Comparison of ENCODE assay signal across 9 mouse cellular contexts in genomic region chr11:98265039-98265438, GRCm38 (mm10).
DNase-seq lines count a peak whose midpoint lies in the region; ATAC-seq and TF ChIP-seq lines count a peak whose summit lies in the region.
"Had no signal": no experiment of that assay in that cellular context is flagged by ENCODE, and none has a peak within 500 bp of the region (broad histone marks: within the 10 kb centered on the region; RNA-seq: fewer than 3 reads in every experiment).

No protein-coding gene starts in this region.

- H3K36me3 ChIP-seq in small intestine, adult 2 months (ENCODE audit: control insufficient read depth, insufficient read depth, low read length) = peaks cover 38% of the 10 kb centered on the region

- H3K4me3 ChIP-seq in bone marrow macrophage, adult 2 months (ENCODE audit: insufficient read depth, low read length) = no peak overlapping the region
- H3K4me3 ChIP-seq in layer of hippocampus, adult 2 months = no peak overlapping the region
- H3K4me3 ChIP-seq in small intestine, adult 2 months (ENCODE audit: low read depth, low read length) = no peak overlapping the region
- H3K4me3 ChIP-seq: midbrain, embryonic 12.5 days had no signal

- no peaks in the 10 kb centered on the region for H3K4me1 ChIP-seq in bone marrow macrophage, adult 2 months (ENCODE audit: control insufficient read depth, insufficient read depth, low read length)
- no peaks in the 10 kb centered on the region for H3K4me1 ChIP-seq in small intestine, adult 2 months (ENCODE audit: control insufficient read depth, insufficient read depth, insufficient read length, low read length)
- H3K4me1 ChIP-seq: midbrain, embryonic 12.5 days had no signal

- H3K27me3 ChIP-seq in small intestine, adult 2 months (ENCODE audit: control insufficient read depth, insufficient read depth, low read length) = no peaks in the 10 kb centered on the region
- H3K27me3 ChIP-seq: midbrain, embryonic 12.5 days had no signal

- H3K27ac ChIP-seq in bone marrow macrophage, adult 2 months (ENCODE audit: insufficient read depth, low read depth, low read length) = no peak overlapping the region
- peak overlapping the region; percentile 74 for H3K27ac ChIP-seq in layer of hippocampus, adult 2 months
- no peak overlapping the region for H3K27ac ChIP-seq in small intestine, adult 2 months (ENCODE audit: insufficient read depth, low read depth, low read length)
- H3K27ac ChIP-seq: midbrain, embryonic 12.5 days had no signal

- TF ChIP-seq CTCF in bone marrow macrophage, adult 2 months (IDR thresholded peaks at IDR 0.05; ENCODE audit: low read depth, low read length) = peak; percentile 76
- peak; percentile 100 for TF ChIP-seq CTCF in layer of hippocampus, adult 2 months (conservative IDR thresholded peaks at IDR 0.05)
- peak; percentile 76; the same call in 1 of the 2 replicates for TF ChIP-seq CTCF in small intestine, adult 2 months (IDR thresholded peaks at IDR 0.05; ENCODE audit: extremely low read depth, insufficient read length, insufficient replicate concordance, low read depth, low read length)

- ATAC-seq in erythroblast, adult 5-6 weeks (replicated peaks; ENCODE audit: low FRiP score, poor library complexity, severe bottlenecking) = peak; percentile 71
- ATAC-seq in activated CD4-positive, CD25-positive, alpha-beta regulatory T cell, adult 4 months = no peak

- 8% methylated on average over 2 of the region's 2 CpGs for WGBS in small intestine, adult 2 months

- no peak for TF ChIP-seq POLR2A in bone marrow macrophage, adult 2 months (IDR thresholded peaks at IDR 0.05; ENCODE audit: borderline replicate concordance, low read depth, low read length)
- no peak for TF ChIP-seq POLR2A in small intestine, adult 2 months (IDR thresholded peaks at IDR 0.05; ENCODE audit: low read depth, low read length)

- peak; percentile 83 for DNase-seq in MN1 (ENCODE audit: low spot score)
- DNase-seq in heart, adult 9 months (ENCODE audit: low spot score in 2 of 2) = peak; percentile 33 to 68
- peak; percentile 81 to 92 for DNase-seq in layer of hippocampus, adult 2 months (ENCODE audit: low spot score in 2 of 2)
- DNase-seq in lung, postnatal 25 days (ENCODE audit: low spot score) = peak; percentile 71
